ENCODE assay signal across 20 mouse cellular contexts in the genomic region with DNA sequence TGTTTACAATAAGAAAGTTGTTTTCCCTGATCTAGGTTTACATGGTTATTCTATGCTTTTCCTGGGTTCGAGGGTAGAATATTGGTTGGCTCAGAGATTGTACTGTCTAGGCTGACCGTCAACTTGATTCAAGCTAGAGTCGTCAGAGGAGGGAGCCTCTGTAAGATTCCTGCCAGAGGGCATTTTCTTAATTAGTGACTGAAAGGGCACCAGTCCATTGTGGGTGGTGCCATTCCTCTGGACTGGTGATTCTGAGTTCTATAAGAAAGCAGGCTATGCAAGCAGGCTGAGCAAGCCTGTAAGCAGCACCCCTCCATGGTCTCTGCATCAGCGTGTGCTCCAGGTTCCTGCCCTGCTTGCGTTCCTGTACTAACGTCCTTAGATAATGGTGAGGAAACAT.
"Had no signal": no experiment of that assay in that cellular context is flagged by ENCODE, and none has a peak within 500 bp of the region (broad histone marks: within the 10 kb centered on the region; RNA-seq: fewer than 3 reads in every experiment).

No protein-coding gene starts in this region.

- H3K4me2 ChIP-seq: limb, embryonic 12.5 days; limb, embryonic 15.5 days; liver, embryonic 11.5 days; lung, embryonic 14.5 days; stomach, embryonic 15.5 days had no signal

- H3K4me3 ChIP-seq: layer of hippocampus, adult 2 months; left cerebral cortex, adult 2 months; limb, embryonic 12.5 days; limb, embryonic 15.5 days; megakaryocyte, embryonic 14.5 days; midbrain, embryonic 10.5 days; stomach, embryonic 15.5 days had no signal

- ATAC-seq: hindbrain, postnatal 0 days; inflammation-experienced regulatory T-cells, adult 6 months; intestine, embryonic 16.5 days; liver, postnatal 0 days; lung, postnatal 0 days had no signal

- H3K9ac ChIP-seq: limb, embryonic 12.5 days; limb, embryonic 15.5 days; liver, embryonic 14.5 days; liver, postnatal 0 days; lung, embryonic 14.5 days; stomach, embryonic 15.5 days had no signal

- H3K27ac ChIP-seq: hindbrain, postnatal 0 days; layer of hippocampus, adult 2 months; left cerebral cortex, adult 2 months; limb, embryonic 12.5 days; limb, embryonic 15.5 days; liver, embryonic 14.5 days; midbrain, embryonic 10.5 days; stomach, embryonic 15.5 days had no signal

- DNase-seq: layer of hippocampus, adult 9-11 months; liver, postnatal 0 days; lung, embryonic 14.5 days; lung, postnatal 36 days; midbrain, embryonic 14.5 days; right cerebral cortex, postnatal 4 days; thymus, postnatal 25 days had no signal

- H3K9me3 ChIP-seq: limb, embryonic 12.5 days; limb, embryonic 15.5 days; megakaryocyte, embryonic 14.5 days; midbrain, embryonic 10.5 days; stomach, embryonic 15.5 days had no signal

- H3K27me3 ChIP-seq: limb, embryonic 12.5 days; limb, embryonic 15.5 days; megakaryocyte, embryonic 14.5 days; stomach, embryonic 15.5 days had no signal

- H3K36me3 ChIP-seq: limb, embryonic 12.5 days; limb, embryonic 15.5 days; midbrain, embryonic 10.5 days; stomach, embryonic 15.5 days had no signal
